Mouse (Mus musculus): Measurements from ENCODE around the gene Btla.
A peak's percentile ranks its signal among the peaks of the same experiment; 100 is the strongest.

Gene Btla

GRCm38 (mm10) chr16:45261321-45261720 lies 37.2 kb downstream of the Btla start:
- no peak for DNase-seq

DNA sequence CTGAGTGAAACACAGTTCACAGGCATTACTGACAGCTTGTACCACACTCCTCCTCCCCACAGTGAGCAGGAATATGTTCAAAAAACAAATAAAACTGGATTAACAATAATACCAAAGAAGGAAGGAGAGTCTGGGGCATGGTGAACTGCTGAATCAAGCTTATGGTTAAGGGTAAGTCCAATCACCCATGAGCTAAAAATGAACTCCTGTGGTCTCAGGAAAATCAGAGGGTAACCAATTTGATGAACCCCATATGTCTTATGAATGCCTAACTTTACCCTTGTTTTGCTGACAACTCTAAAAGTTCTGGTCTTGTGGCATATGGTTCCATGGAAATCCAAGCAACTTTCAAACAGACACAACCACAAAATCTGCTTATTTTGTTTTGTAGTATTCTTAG lies 37.9 kb downstream of the Btla start:
- no peak for DNase-seq

GRCm38 (mm10) chr16:45269886-45270285 lies 45.8 kb downstream of the Btla start:
- no peak for DNase-seq

- DNase-seq: peak; percentile 37
Observed at GRCm38 (mm10) chr16:45283093-45283492, 59.0 kb downstream of the Btla start.

GRCm38 (mm10) chr16:45297806-45298205 lies 73.7 kb downstream of the Btla start:
- no peak for DNase-seq
